Mouse (Mus musculus): Measurements from ENCODE around the gene Rnf216. TPM values are rescaled to one million over a fixed set of nuclear protein-coding genes. Genes with fewer than 3 reads are reported as not detected.

The Rnf216 gene
- polyA plus RNA-seq, 1 experiment from 2014 or later, result 27.2 TPM

DNA sequence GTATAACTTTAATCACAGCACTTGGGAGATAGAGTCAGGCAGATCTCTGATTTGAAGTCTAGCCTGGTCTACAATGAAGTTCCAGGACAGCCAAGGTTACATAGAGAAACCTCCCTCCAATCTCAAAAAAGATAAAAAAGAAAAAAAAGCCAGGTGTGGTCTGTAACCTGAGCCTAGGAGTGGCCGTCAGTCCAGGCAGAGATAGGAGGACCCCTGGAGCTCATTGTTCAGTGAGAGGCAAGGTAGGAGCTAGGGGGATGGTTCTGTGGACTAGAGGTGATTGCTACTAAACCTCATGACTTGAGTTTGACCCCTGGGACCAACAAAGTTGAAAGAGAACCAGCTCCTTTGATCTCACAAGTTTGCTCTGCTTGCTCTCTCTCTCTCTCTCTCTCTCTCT lies 9.9 kb upstream of the Rnf216 start:
- WGBS, result 28% methylated on average over 1 of the region's 1 CpGs
- Histone ChIP-seq H3K36me3 (ENCODE audit: control insufficient read depth, insufficient read depth, low read length) (no peaks in the 10 kb centered on the region), H3K4me2 (ENCODE audit: low read length) (no peak overlapping the region), H3K4me3 (ENCODE audit: low read length) (no peak overlapping the region), H3K9ac (ENCODE audit: low read depth, low read length) (no peak overlapping the region), H3K4me1 (ENCODE audit: control insufficient read depth, insufficient read depth, low read depth, low read length) (no peaks in the 10 kb centered on the region), H3K27me3 (replicated peaks; ENCODE audit: control insufficient read depth, insufficient read depth, low read length) (no peaks in the 10 kb centered on the region), H3K9me3 (ENCODE audit: control insufficient read depth, low read length) (no peaks in the 10 kb centered on the region), H3K27ac (ENCODE audit: low read depth, low read length) (no peak overlapping the region)
- ATAC-seq, result no peak

DNA sequence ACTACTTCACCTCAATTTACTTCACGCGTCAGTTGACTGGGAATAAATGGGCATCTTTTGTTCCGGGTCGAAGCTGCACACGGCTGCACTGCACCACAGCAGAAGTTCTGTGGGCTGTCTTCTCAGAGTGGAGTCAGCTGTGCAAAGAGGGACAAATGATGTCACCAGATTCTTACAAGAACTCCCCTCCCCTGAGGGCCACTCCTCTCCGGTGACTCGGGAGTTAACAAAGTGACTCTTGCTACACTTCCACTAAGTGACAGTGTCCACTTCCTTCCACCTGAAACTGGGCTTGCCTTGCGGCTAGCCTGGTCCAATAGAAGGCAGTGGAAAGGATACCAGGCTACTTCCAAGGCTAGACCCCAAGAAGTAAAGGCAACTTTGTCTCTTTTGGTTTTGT lies 9.3 kb upstream of the Rnf216 start:
- H3K27ac ChIP-seq (ENCODE audit: low read depth, low read length), result no peak overlapping the region
- H3K9me3 ChIP-seq (ENCODE audit: control insufficient read depth, low read length), result no peaks in the 10 kb centered on the region
- H3K4me3 ChIP-seq (ENCODE audit: low read length), result no peak overlapping the region
- no peaks in the 10 kb centered on the region for H3K4me1 ChIP-seq (ENCODE audit: control insufficient read depth, insufficient read depth, low read depth, low read length)
- 85% methylated on average over 8 of the region's 8 CpGs for WGBS
- no peak overlapping the region for H3K4me2 ChIP-seq (ENCODE audit: low read length)
- no peak overlapping the region for H3K9ac ChIP-seq (ENCODE audit: low read depth, low read length)
- H3K27me3 ChIP-seq (replicated peaks; ENCODE audit: control insufficient read depth, insufficient read depth, low read length), result no peaks in the 10 kb centered on the region
- no peak for ATAC-seq
- no peaks in the 10 kb centered on the region for H3K36me3 ChIP-seq (ENCODE audit: control insufficient read depth, insufficient read depth, low read length)

DNA sequence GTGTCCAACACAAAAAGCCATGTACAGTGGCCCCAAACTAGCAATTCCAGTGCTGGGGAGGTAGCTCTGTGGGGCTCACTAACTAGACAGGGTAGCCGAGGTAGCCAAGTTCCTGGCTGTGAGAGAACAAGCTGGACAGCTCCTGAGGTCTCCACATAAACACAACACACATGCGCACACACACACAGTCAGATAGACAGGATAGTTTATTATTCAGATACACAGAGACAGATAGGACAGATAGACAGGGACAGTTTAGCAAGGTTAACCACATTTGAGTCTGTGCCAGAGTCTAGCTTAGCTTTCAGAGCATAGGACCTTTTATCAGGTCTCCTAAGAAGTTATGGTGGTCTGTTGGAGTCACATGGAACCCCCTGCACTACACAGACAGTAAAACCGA lies 6.0 kb downstream of the Rnf216 start:
- no peak for ATAC-seq
- H3K27me3 ChIP-seq (replicated peaks; ENCODE audit: control insufficient read depth, insufficient read depth, low read length), result no peaks in the 10 kb centered on the region
- no peak overlapping the region for H3K9ac ChIP-seq (ENCODE audit: low read depth, low read length)
- peaks cover 7% of the 10 kb centered on the region for H3K4me1 ChIP-seq (ENCODE audit: control insufficient read depth, insufficient read depth, low read depth, low read length)
- no peak overlapping the region for H3K4me2 ChIP-seq (ENCODE audit: low read length)
- no peak overlapping the region for H3K4me3 ChIP-seq (ENCODE audit: low read length)
- H3K36me3 ChIP-seq (ENCODE audit: control insufficient read depth, insufficient read depth, low read length), result no peaks in the 10 kb centered on the region
- 91% methylated on average over 3 of the region's 3 CpGs for WGBS
- H3K27ac ChIP-seq (ENCODE audit: low read depth, low read length), result no peak overlapping the region
- H3K9me3 ChIP-seq (ENCODE audit: control insufficient read depth, low read length), result no peaks in the 10 kb centered on the region

DNA sequence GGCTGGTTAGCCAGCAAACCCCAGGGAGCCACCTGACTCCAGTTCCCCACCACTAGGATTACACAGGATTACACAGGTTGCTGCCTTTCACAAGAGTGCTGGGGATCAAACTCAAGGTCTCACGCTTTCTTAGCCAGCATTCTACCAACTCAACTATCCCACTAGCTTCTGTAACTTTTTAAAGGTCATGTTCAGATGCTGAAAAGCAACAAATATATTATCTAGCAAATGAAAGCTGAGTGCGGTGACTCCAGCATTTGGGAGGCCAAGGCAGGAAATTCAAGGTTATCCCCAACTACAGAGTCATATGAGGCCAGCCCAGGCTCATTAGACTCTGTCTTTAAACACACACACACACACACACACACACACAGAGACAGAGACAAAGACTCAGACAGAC lies 9.6 kb downstream of the Rnf216 start:
- H3K9me3 ChIP-seq (ENCODE audit: control insufficient read depth, low read length), result no peaks in the 10 kb centered on the region
- H3K4me3 ChIP-seq (ENCODE audit: low read length), result no peak overlapping the region
- H3K4me2 ChIP-seq (ENCODE audit: low read length), result no peak overlapping the region
- H3K36me3 ChIP-seq (ENCODE audit: control insufficient read depth, insufficient read depth, low read length), result no peaks in the 10 kb centered on the region
- no peak for ATAC-seq
- H3K27ac ChIP-seq (ENCODE audit: low read depth, low read length), result no peak overlapping the region
- H3K9ac ChIP-seq (ENCODE audit: low read depth, low read length), result no peak overlapping the region
- H3K27me3 ChIP-seq (replicated peaks; ENCODE audit: control insufficient read depth, insufficient read depth, low read length), result no peaks in the 10 kb centered on the region
- 95% methylated on average over 2 of the region's 2 CpGs for WGBS
- H3K4me1 ChIP-seq (ENCODE audit: control insufficient read depth, insufficient read depth, low read depth, low read length), result no peaks in the 10 kb centered on the region

DNA sequence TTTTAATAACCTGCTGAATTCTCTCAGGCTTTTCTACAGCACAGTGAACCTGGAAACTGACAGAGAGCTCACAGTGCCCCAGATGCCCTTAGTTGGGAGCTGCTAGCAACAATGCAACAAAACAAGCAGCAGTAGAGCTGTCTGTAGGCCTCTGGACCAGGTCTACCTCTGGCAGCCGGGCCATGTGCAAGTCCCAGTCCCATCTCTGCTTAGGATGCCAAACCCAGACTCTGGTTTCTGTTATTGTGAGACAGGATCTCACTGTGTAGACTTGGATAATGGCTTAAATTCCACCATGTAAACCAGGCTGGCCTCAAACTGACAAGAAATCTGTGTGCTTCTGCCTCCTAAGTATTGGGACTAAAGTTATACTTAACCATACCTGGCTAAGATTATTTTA lies 11.2 kb downstream of the Rnf216 start:
- 86% methylated on average over 1 of the region's 1 CpGs for WGBS
- H3K27ac ChIP-seq (ENCODE audit: low read depth, low read length), result no peak overlapping the region
- no peaks in the 10 kb centered on the region for H3K36me3 ChIP-seq (ENCODE audit: control insufficient read depth, insufficient read depth, low read length)
- no peak overlapping the region for H3K9ac ChIP-seq (ENCODE audit: low read depth, low read length)
- no peaks in the 10 kb centered on the region for H3K27me3 ChIP-seq (replicated peaks; ENCODE audit: control insufficient read depth, insufficient read depth, low read length)
- no peaks in the 10 kb centered on the region for H3K4me1 ChIP-seq (ENCODE audit: control insufficient read depth, insufficient read depth, low read depth, low read length)
- H3K4me2 ChIP-seq (ENCODE audit: low read length), result no peak overlapping the region
- ATAC-seq, result no peak
- H3K9me3 ChIP-seq (ENCODE audit: control insufficient read depth, low read length), result no peaks in the 10 kb centered on the region
- H3K4me3 ChIP-seq (ENCODE audit: low read length), result no peak overlapping the region

DNA sequence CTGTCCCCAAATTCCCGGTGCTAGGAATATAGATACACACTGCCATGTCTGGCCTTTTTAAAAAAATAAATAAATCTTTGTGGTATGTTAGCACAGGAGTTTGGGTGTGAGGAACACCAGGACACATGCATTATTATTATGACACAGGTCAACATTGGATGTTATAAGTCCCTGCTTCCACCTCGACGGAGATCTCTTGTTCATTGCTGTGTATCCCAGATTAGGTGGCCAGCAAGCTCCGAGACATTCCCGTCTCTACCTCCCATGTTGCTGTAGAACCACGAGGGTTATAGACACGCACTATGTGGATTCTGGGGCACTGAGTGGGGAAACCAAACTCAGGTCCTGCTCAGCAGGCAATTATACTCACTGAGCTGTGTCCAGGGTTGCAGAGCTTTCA lies 17.5 kb downstream of the Rnf216 start:
- no peaks in the 10 kb centered on the region for H3K36me3 ChIP-seq (ENCODE audit: control insufficient read depth, insufficient read depth, low read length)
- ATAC-seq, result no peak
- no peak overlapping the region for H3K4me3 ChIP-seq (ENCODE audit: low read length)
- no peaks in the 10 kb centered on the region for H3K27me3 ChIP-seq (replicated peaks; ENCODE audit: control insufficient read depth, insufficient read depth, low read length)
- H3K4me2 ChIP-seq (ENCODE audit: low read length), result no peak overlapping the region
- no peaks in the 10 kb centered on the region for H3K4me1 ChIP-seq (ENCODE audit: control insufficient read depth, insufficient read depth, low read depth, low read length)
- no peaks in the 10 kb centered on the region for H3K9me3 ChIP-seq (ENCODE audit: control insufficient read depth, low read length)
- WGBS, result 90% methylated on average over 7 of the region's 7 CpGs
- no peak overlapping the region for H3K27ac ChIP-seq (ENCODE audit: low read depth, low read length)
- no peak overlapping the region for H3K9ac ChIP-seq (ENCODE audit: low read depth, low read length)

DNA sequence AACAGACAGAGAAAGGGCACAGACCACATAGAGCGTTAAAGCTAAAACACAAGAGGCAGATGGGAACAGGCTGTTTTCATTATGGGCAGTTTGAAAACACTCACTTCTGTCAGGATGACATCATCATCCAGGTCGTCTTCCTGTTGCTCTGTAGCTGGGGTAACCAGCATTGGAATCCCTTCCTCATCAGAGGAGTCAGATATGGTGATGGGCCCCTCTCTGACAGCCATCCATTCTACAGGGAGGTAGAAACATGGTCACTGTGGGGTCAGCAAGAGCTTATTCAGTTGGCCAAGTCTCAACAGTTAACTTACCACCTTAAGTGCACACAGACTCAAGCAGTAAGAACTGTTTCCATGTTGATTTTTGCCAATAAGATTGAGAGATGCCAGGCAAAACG lies 19.9 kb downstream of the Rnf216 start:
- 0 out of 2 replicates have a peak, but pooled peaks cover 3% of the 10 kb centered on the region for H3K36me3 ChIP-seq (ENCODE audit: control insufficient read depth, insufficient read depth, low read length)
- H3K27ac ChIP-seq (ENCODE audit: low read depth, low read length), result no peak overlapping the region
- H3K9me3 ChIP-seq (ENCODE audit: control insufficient read depth, low read length), result no peaks in the 10 kb centered on the region
- no peak overlapping the region for H3K4me2 ChIP-seq (ENCODE audit: low read length)
- WGBS, result 65% methylated on average over 3 of the region's 3 CpGs
- no peak for ATAC-seq
- H3K9ac ChIP-seq (ENCODE audit: low read depth, low read length), result no peak overlapping the region
- no peaks in the 10 kb centered on the region for H3K27me3 ChIP-seq (replicated peaks; ENCODE audit: control insufficient read depth, insufficient read depth, low read length)
- H3K4me3 ChIP-seq (ENCODE audit: low read length), result no peak overlapping the region
- H3K4me1 ChIP-seq (ENCODE audit: control insufficient read depth, insufficient read depth, low read depth, low read length), result no peaks in the 10 kb centered on the region

DNA sequence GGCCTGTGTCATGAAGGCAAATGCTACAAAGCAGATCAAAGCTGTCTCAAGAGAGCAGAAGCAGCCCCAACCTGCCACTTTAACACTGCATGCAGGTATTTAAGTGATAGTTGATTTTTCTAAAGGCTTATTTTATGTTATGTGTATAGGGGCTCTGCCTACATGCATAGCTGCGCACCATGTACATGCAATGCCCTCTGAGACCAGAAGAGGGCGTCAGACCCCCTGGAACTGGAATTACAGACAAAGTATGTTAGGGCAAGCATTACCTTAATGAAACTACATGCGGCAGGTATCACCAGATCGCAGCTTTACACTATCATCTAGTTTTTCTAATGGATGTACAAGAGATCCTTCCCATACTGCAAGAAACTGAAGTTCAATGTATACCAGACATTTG lies 27.9 kb downstream of the Rnf216 start:
- Histone ChIP-seq H3K36me3 (ENCODE audit: control insufficient read depth, insufficient read depth, low read length) (peaks cover 15% of the 10 kb centered on the region), H3K27me3 (replicated peaks; ENCODE audit: control insufficient read depth, insufficient read depth, low read length) (no peaks in the 10 kb centered on the region), H3K4me2 (ENCODE audit: low read length) (no peak overlapping the region), H3K27ac (ENCODE audit: low read depth, low read length) (no peak overlapping the region), H3K9me3 (ENCODE audit: control insufficient read depth, low read length) (no peaks in the 10 kb centered on the region), H3K4me1 (ENCODE audit: control insufficient read depth, insufficient read depth, low read depth, low read length) (no peaks in the 10 kb centered on the region), H3K4me3 (ENCODE audit: low read length) (no peak overlapping the region), H3K9ac (ENCODE audit: low read depth, low read length) (no peak overlapping the region)
- ATAC-seq, result no peak
- 64% methylated on average over 4 of the region's 4 CpGs for WGBS

DNA sequence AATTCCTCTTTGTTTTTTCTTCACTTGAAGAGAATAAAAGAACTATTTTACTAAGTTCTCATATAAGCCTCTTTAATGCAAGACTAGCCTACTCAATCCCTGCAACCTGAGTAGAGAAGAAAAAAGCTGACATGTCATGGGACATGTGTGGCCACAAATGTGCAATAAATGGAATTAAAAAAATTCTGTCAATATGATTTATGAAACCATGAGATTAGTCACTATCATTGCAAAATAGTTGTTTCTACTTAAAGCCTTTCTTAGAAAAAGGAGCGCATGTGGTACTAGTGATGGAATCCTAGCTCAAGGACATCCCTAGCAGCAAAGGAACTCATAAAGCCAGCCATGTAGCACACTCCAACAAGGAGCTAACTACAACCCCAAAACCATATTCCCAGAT lies 33.0 kb downstream of the Rnf216 start:
- 100% methylated on average over 1 of the region's 1 CpGs for WGBS

DNA sequence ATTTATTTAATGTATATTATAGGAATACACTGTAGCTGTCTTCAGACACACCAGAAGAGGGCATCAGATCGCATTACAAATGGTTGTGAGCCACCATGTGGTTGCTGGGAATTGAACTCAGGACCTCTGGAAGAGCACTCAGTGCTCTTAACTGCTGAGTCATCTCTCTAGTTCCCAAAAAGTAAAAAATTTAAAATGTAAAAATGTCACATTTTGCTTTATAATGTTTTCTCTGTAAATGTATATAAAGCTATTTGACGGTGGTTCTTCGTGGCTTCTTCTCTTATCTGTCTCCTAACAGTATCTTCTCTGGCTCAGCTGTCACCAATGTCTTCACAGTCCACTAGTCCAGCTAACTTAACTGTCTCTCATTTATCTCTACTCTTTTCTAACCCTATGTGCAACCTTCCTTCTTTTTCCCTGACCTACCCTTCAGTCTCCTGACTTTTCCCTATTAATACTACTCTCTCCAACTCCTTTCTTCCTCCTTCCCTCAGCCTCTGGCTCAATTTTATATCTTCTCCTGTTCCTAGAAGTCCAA lies 36.1 kb downstream of the Rnf216 start:
- Histone ChIP-seq H3K4me1 (ENCODE audit: control insufficient read depth, insufficient read depth, low read depth, low read length) (no peaks in the 10 kb centered on the region), H3K27ac (ENCODE audit: low read depth, low read length) (no peak overlapping the region), H3K9ac (ENCODE audit: low read depth, low read length) (no peak overlapping the region), H3K4me3 (ENCODE audit: low read length) (no peak overlapping the region), H3K27me3 (replicated peaks; ENCODE audit: control insufficient read depth, insufficient read depth, low read length) (no peaks in the 10 kb centered on the region), H3K9me3 (ENCODE audit: control insufficient read depth, low read length) (no peaks in the 10 kb centered on the region), H3K4me2 (ENCODE audit: low read length) (no peak overlapping the region), H3K36me3 (ENCODE audit: control insufficient read depth, insufficient read depth, low read length) (peaks cover 22% of the 10 kb centered on the region)
- no peak for ATAC-seq
- 87% methylated on average over 3 of the region's 3 CpGs for WGBS

More for the DNA sequence above, 33.0 kb downstream of the Rnf216 start:
- Histone ChIP-seq H3K9me3 (ENCODE audit: control insufficient read depth, low read length) (no peaks in the 10 kb centered on the region), H3K4me3 (ENCODE audit: low read length) (no peak overlapping the region), H3K27me3 (replicated peaks; ENCODE audit: control insufficient read depth, insufficient read depth, low read length) (no peaks in the 10 kb centered on the region), H3K27ac (ENCODE audit: low read depth, low read length) (no peak overlapping the region), H3K4me2 (ENCODE audit: low read length) (no peak overlapping the region), H3K4me1 (ENCODE audit: control insufficient read depth, insufficient read depth, low read depth, low read length) (no peaks in the 10 kb centered on the region), H3K36me3 (ENCODE audit: control insufficient read depth, insufficient read depth, low read length) (peaks cover 22% of the 10 kb centered on the region), H3K9ac (ENCODE audit: low read depth, low read length) (no peak overlapping the region)
- no peak for ATAC-seq

All from hindbrain, embryonic 16.5 days (tissue).